Mouse (Mus musculus) heart, adult 2 months (tissue): Measurements from ENCODE around the gene Stard3. TPM values are rescaled to one million over a fixed set of nuclear protein-coding genes. Genes with fewer than 3 reads are reported as not detected.
A peak's percentile ranks its signal among the peaks of the same experiment; 100 is the strongest.

Source experiments
- DNase-seq, 2 experiments: peaks; one replicate each; pipeline ENCODE4 v3.0.0; 2021
- H3K27ac ChIP-seq: fragments of 200-600 bp; 2 replicates; pipeline ENCODE4 v1.8.1; 2022
- H3K27me3 ChIP-seq: fragments of 200-500 bp; 2 replicates; pipeline ENCODE4 v1.6.1; 2012; ENCODE audit warnings: mild to moderate bottlenecking, low read length, inconsistent platforms, mixed read lengths; ENCODE audit not compliant: control insufficient read depth, insufficient read depth
- H3K36me3 ChIP-seq: fragments of 200-500 bp; 2 replicates; pipeline ENCODE4 v1.6.1; 2012; ENCODE audit warnings: low read length, inconsistent platforms; ENCODE audit not compliant: control insufficient read depth, insufficient read depth
- H3K4me1 ChIP-seq: fragments of 200-500 bp; 2 replicates; pipeline ENCODE4 v1.6.1; 2011; ENCODE audit warnings: low read length; ENCODE audit not compliant: control insufficient read depth, insufficient read depth
- H3K4me3 ChIP-seq: fragments of 200-600 bp; 2 replicates; pipeline ENCODE4 v1.8.1; 2022
- H3K79me2 ChIP-seq: fragments of 200-500 bp; replicated peaks from 2 replicates; pipeline ENCODE4 v1.6.1; 2012; ENCODE audit warnings: mild to moderate bottlenecking, inconsistent platforms, low read length, moderate library complexity, mixed read lengths; ENCODE audit not compliant: control insufficient read depth, insufficient read depth
- H3K9ac ChIP-seq: fragments of 200-500 bp; 2 replicates; pipeline ENCODE4 v1.6.1; 2012; ENCODE audit warnings: low read depth, mild to moderate bottlenecking, control low read depth, inconsistent platforms, low read length, mixed read lengths
- CTCF ChIP-seq: fragments of 200-600 bp; IDR thresholded peaks from 2 replicates; pipeline ENCODE4 v1.8.1; 2022; ENCODE audit warnings: antibody characterized with exemption, mild to moderate bottlenecking, moderate library complexity
- EP300 ChIP-seq: fragments of 200-500 bp; IDR thresholded peaks from 2 replicates; pipeline ENCODE4 v1.6.1; 2011; ENCODE audit warnings: low read depth, low read length, control low read depth; ENCODE audit not compliant: insufficient read depth
- POLR2A ChIP-seq: fragments of 200-500 bp; IDR thresholded peaks from 2 replicates; pipeline ENCODE4 v1.6.1; 2011; ENCODE audit warnings: mild to moderate bottlenecking, low read depth, low read length, control low read depth; ENCODE audit not compliant: insufficient read depth
- WGBS: fragments of 180-500 bp; shearing (Covaris S2); methylation state at CpG from one replicate; pipeline ENCODE4 v1.1.7; 2018; 5-methylcytosine and 5-hydroxymethylcytosine counted together
- intact Hi-C: fragments of 180-260 bp; cut with DNase I; formaldehyde crosslinking; loops from one replicate; pipeline ENCODE4 v1.15.1; 2025
- polyA plus RNA-seq: library from polyadenylated mRNA; depleted of rRNA; stranded (reverse); fragments of >200 nt; gene quantifications from 2 replicates; pipeline ENCODE4 v1.2.3, GENCODE M21; 2012
- total RNA-seq, 2 experiments: library from RNA; stranded (reverse); gene quantifications; 2 replicates each; pipeline ENCODE4 v1.2.3; 2021

The Stard3 gene
- total and polyA plus RNA-seq, 3 experiments = 19.0 to 58.3 (median 24.3) TPM

- 7% methylated on average over 9 of the region's 9 CpGs for WGBS
- H3K4me3 ChIP-seq = no peak overlapping the region
- DNase-seq = no peak
- no peak overlapping the region for H3K9ac ChIP-seq
- no peaks in the 10 kb centered on the region for H3K4me1 ChIP-seq
- no peaks in the 10 kb centered on the region for H3K79me2 ChIP-seq
- no peaks in the 10 kb centered on the region for H3K36me3 ChIP-seq
- intact Hi-C loops = no loop called here
- no peak overlapping the region for H3K27ac ChIP-seq
- peaks cover 9% of the 10 kb centered on the region for H3K27me3 ChIP-seq
- TF ChIP-seq CTCF (no peak), EP300 (no peak), POLR2A (no peak)
Observed at GRCm38 (mm10) chr11:98335250-98335649, 22.9 kb upstream of the Stard3 start.

- DNase-seq = no peak
- TF ChIP-seq POLR2A (no peak), CTCF (peak; percentile 57)
- 18% methylated on average over 13 of the region's 13 CpGs for WGBS
- no peaks in the 10 kb centered on the region for H3K36me3 ChIP-seq
- no peaks in the 10 kb centered on the region for H3K79me2 ChIP-seq
- no peak overlapping the region for H3K9ac ChIP-seq
- peaks cover 9% of the 10 kb centered on the region for H3K27me3 ChIP-seq
- no peaks in the 10 kb centered on the region for H3K4me1 ChIP-seq
- intact Hi-C loops = no loop called here
- H3K4me3 ChIP-seq = no peak overlapping the region
- no peak overlapping the region for H3K27ac ChIP-seq
Observed at GRCm38 (mm10) chr11:98336245-98337107, 21.7 kb upstream of the Stard3 start.

- H3K27ac ChIP-seq = no peak overlapping the region; the same call in 1 of the 2 replicates
- 1% methylated on average over 48 of the region's 57 CpGs for WGBS
- TF ChIP-seq CTCF (no peak), POLR2A (no peak), EP300 (no peak)
- H3K4me1 ChIP-seq = no peaks in the 10 kb centered on the region; the same call in 1 of the 2 replicates
- no peaks in the 10 kb centered on the region for H3K36me3 ChIP-seq
- intact Hi-C loops = no loop called here
- H3K79me2 ChIP-seq = no peaks in the 10 kb centered on the region
- H3K4me3 ChIP-seq = peak overlapping the region; percentile 54
- peak; percentile 57 to 60 for DNase-seq
- H3K27me3 ChIP-seq = peaks cover 9% of the 10 kb centered on the region
- H3K9ac ChIP-seq = peak overlapping the region; percentile 79
Observed at GRCm38 (mm10) chr11:98338507-98338961, 19.6 kb upstream of the Stard3 start.

- peak overlapping the region; percentile 28 for H3K9ac ChIP-seq
- H3K79me2 ChIP-seq = no peaks in the 10 kb centered on the region
- peaks cover 7% of the 10 kb centered on the region for H3K27me3 ChIP-seq
- peak overlapping the region; percentile 54 for H3K4me3 ChIP-seq
- H3K4me1 ChIP-seq = no peaks in the 10 kb centered on the region; the same call in 1 of the 2 replicates
- H3K27ac ChIP-seq = no peak overlapping the region
- under 1% methylated on average over 19 of the region's 19 CpGs for WGBS
- intact Hi-C loops = no loop called here
- peak in 1 of 2 experiments; percentile 37 for DNase-seq
- H3K36me3 ChIP-seq = no peaks in the 10 kb centered on the region
- TF ChIP-seq POLR2A (no peak), EP300 (no peak), CTCF (no peak)
Observed at GRCm38 (mm10) chr11:98339071-98339501, 19.1 kb upstream of the Stard3 start.

GRCm38 (mm10) chr11:98339679-98340287 is 18.4 kb upstream of the Stard3 start:
- H3K4me1 ChIP-seq = no peaks in the 10 kb centered on the region; the same call in 1 of the 2 replicates
- no peaks in the 10 kb centered on the region for H3K36me3 ChIP-seq
- H3K9ac ChIP-seq = no peak overlapping the region
- intact Hi-C loops = loop anchor here (5.0 kb wide), 1 partner anchor 258 kb away; the partner anchor contains the start of gene Lrrc3c
- DNase-seq = no peak
- H3K27ac ChIP-seq = no peak overlapping the region
- no peak overlapping the region for H3K4me3 ChIP-seq
- H3K27me3 ChIP-seq = peaks cover 2% of the 10 kb centered on the region; the same call in 1 of the 2 replicates
- no peaks in the 10 kb centered on the region for H3K79me2 ChIP-seq
- TF ChIP-seq EP300 = no peak
- 31% methylated on average over 11 of the region's 11 CpGs for WGBS
